Mouse (Mus musculus) embryonic facial prominence, embryonic 11.5 days (tissue): ENCODE measurements around the gene Elavl1. TPM values are rescaled to one million over a fixed set of nuclear protein-coding genes. Genes with fewer than 3 reads are reported as not detected.
A peak's percentile ranks its signal among the peaks of the same experiment; 100 is the strongest.

ENCODE experiments used
- ATAC-seq: fragments of 200-750 bp; cut with Nextera tagmentation; replicated peaks from 2 replicates; pipeline ENCODE4 v1.8.0; 2017; ENCODE audit warnings: low read depth; ENCODE audit not compliant: insufficient number of reproducible peaks, low FRiP score, low TSS enrichment
- DNase-seq: peaks from one replicate; pipeline ENCODE4 v3.0.0-alpha.2; 2015; ENCODE audit warnings: low spot score
- H3K27ac ChIP-seq: fragments of 300-500 bp; sonication (generic); replicated peaks from 2 replicates; pipeline ENCODE4 v1.5.1; 2014; ENCODE audit warnings: mild to moderate bottlenecking, low read depth, low read length, control low read depth
- H3K27me3 ChIP-seq: fragments of 300-500 bp; sonication (generic); 2 replicates; pipeline ENCODE4 v1.6.1; 2014; ENCODE audit warnings: mild to moderate bottlenecking, low read length, moderate library complexity, mixed read lengths; ENCODE audit not compliant: control insufficient read depth, insufficient read depth
- H3K36me3 ChIP-seq: fragments of 300-500 bp; sonication (generic); replicated peaks from 2 replicates; pipeline ENCODE4 v1.6.1; 2014; ENCODE audit warnings: low read depth, mild to moderate bottlenecking, low read length, moderate library complexity, mixed read lengths; ENCODE audit not compliant: control insufficient read depth, insufficient read depth
- H3K4me1 ChIP-seq: fragments of 300-500 bp; sonication (generic); 2 replicates; pipeline ENCODE4 v1.6.1; 2014; ENCODE audit warnings: low read length, mixed read lengths; ENCODE audit not compliant: control insufficient read depth, insufficient read depth
- H3K4me2 ChIP-seq: fragments of 300-500 bp; sonication (generic); 2 replicates; pipeline ENCODE4 v1.6.1; 2014; ENCODE audit warnings: low read depth, mild to moderate bottlenecking, control low read depth, low read length, moderate library complexity
- H3K4me3 ChIP-seq: fragments of 300-500 bp; sonication (generic); 2 replicates; pipeline ENCODE4 v1.5.1; 2014; ENCODE audit warnings: low read depth, low read length, control low read depth
- H3K9ac ChIP-seq: fragments of 300-500 bp; sonication (generic); replicated peaks from 2 replicates; pipeline ENCODE4 v1.6.1; 2014; ENCODE audit warnings: mild to moderate bottlenecking, control low read depth, low read length
- H3K9me3 ChIP-seq: fragments of 300-500 bp; sonication (generic); replicated peaks from 2 replicates; pipeline ENCODE4 v1.6.1; 2016; ENCODE audit warnings: mild to moderate bottlenecking, low read length, inconsistent platforms, mixed read lengths; ENCODE audit not compliant: control insufficient read depth
- WGBS: fragments of 180-500 bp; shearing (Covaris S2); extraction: QIAGEN DNeasy Blood & Tissue Kit; methylation state at CpG from one replicate; pipeline ENCODE4 v1.1.7; 2014; 5-methylcytosine and 5-hydroxymethylcytosine counted together
- polyA plus RNA-seq: library from polyadenylated mRNA; unstranded; fragments of >200 nt; fragmentation: Nextera tagmentation; extraction: Ambion mirVana; gene quantifications from 2 replicates; pipeline ENCODE4 v1.2.1, GENCODE M21; 2014

Elavl1 gene
- polyA plus RNA-seq, 1 experiment from 2014 or later: 409 TPM

GRCm38 (mm10) chr8:4305838-4306237 lies 19.4 kb downstream of the Elavl1 start:
- DNase-seq: no peak
- no peak for ATAC-seq

GRCm38 (mm10) chr8:4304124-4304547 lies 21.1 kb downstream of the Elavl1 start:
- H3K27ac ChIP-seq: no peak overlapping the region
- no peaks in the 10 kb centered on the region for H3K27me3 ChIP-seq
- H3K4me2 ChIP-seq: no peak overlapping the region
- H3K4me1 ChIP-seq: no peaks in the 10 kb centered on the region
- H3K9ac ChIP-seq: no peak overlapping the region
- no peaks in the 10 kb centered on the region for H3K9me3 ChIP-seq
- peaks cover 25% of the 10 kb centered on the region for H3K36me3 ChIP-seq
- DNase-seq (no peak), ATAC-seq (no peak)
- 74% methylated on average over 3 of the region's 3 CpGs for WGBS
- no peak overlapping the region for H3K4me3 ChIP-seq

More at GRCm38 (mm10) chr8:4305838-4306237, 19.4 kb downstream of the Elavl1 start:
- no peaks in the 10 kb centered on the region for H3K27me3 ChIP-seq
- 86% methylated on average over 2 of the region's 2 CpGs for whole genome bisulfite sequencing
- H3K27ac ChIP-seq: no peak overlapping the region
- peaks cover 22% of the 10 kb centered on the region for H3K36me3 ChIP-seq
- H3K4me2 ChIP-seq: no peak overlapping the region
- H3K4me3 ChIP-seq: no peak overlapping the region
- H3K9me3 ChIP-seq: no peaks in the 10 kb centered on the region
- no peak overlapping the region for H3K9ac ChIP-seq
- H3K4me1 ChIP-seq: no peaks in the 10 kb centered on the region

GRCm38 (mm10) chr8:4297822-4298221 lies 27.4 kb downstream of the Elavl1 start:
- Histone ChIP-seq H3K4me3 (no peak overlapping the region), H3K9me3 (no peaks in the 10 kb centered on the region), H3K9ac (no peak overlapping the region), H3K27me3 (no peaks in the 10 kb centered on the region), H3K36me3 (peaks cover 25% of the 10 kb centered on the region), H3K4me1 (no peaks in the 10 kb centered on the region), H3K27ac (no peak overlapping the region), H3K4me2 (no peak overlapping the region)
- ATAC-seq (no peak), DNase-seq (no peak)
- WGBS: 90% methylated on average over 4 of the region's 4 CpGs

GRCm38 (mm10) chr8:4292738-4293137 lies 32.5 kb downstream of the Elavl1 start:
- no peak overlapping the region for H3K9ac ChIP-seq
- H3K9me3 ChIP-seq: no peaks in the 10 kb centered on the region
- ATAC-seq: no peak
- H3K27me3 ChIP-seq: no peaks in the 10 kb centered on the region
- no peak for DNase-seq
- peaks cover 8% of the 10 kb centered on the region for H3K36me3 ChIP-seq
- no peaks in the 10 kb centered on the region for H3K4me1 ChIP-seq
- H3K27ac ChIP-seq: no peak overlapping the region
- H3K4me2 ChIP-seq: no peak overlapping the region
- WGBS: 92% methylated on average over 5 of the region's 5 CpGs
- H3K4me3 ChIP-seq: no peak overlapping the region

GRCm38 (mm10) chr8:4276111-4276465 lies 49.1 kb downstream of the Elavl1 start:
- WGBS: 28% methylated on average over 9 of the region's 9 CpGs
- ATAC-seq: no peak; the same call in 1 of the 2 replicates
- Histone ChIP-seq H3K4me1 (no peaks in the 10 kb centered on the region), H3K27me3 (no peaks in the 10 kb centered on the region), H3K4me3 (peak overlapping the region; percentile 60), H3K27ac (no peak overlapping the region), H3K4me2 (peak overlapping the region; percentile 36), H3K36me3 (no peaks in the 10 kb centered on the region), H3K9ac (peak overlapping the region; percentile 75), H3K9me3 (no peaks in the 10 kb centered on the region)
- DNase-seq: no peak

GRCm38 (mm10) chr8:4275275-4276110 lies 49.7 kb downstream of the Elavl1 start, which contains the start of gene Timm44:
Timm44 (minus strand) TSS chr8:4275913.
- Histone ChIP-seq H3K36me3 (no peaks in the 10 kb centered on the region), H3K27ac (no peak within 1 kb of the TSS), H3K9me3 (no peaks in the 10 kb centered on the region), H3K4me2 (peak within 1 kb of the TSS; percentile 56), H3K9ac (peak within 1 kb of the TSS; percentile 75), H3K4me3 (peak within 1 kb of the TSS; percentile 60), H3K27me3 (no peaks in the 10 kb centered on the region), H3K4me1 (no peaks in the 10 kb centered on the region)
- DNase-seq (peak; percentile 98), ATAC-seq (peak; percentile 92)
- WGBS: under 1% methylated on average over 39 of the region's 39 CpGs

GRCm38 (mm10) chr8:4269609-4270008 lies 55.6 kb downstream of the Elavl1 start:
- ATAC-seq (no peak), DNase-seq (no peak)
- no peak overlapping the region for H3K4me2 ChIP-seq
- 88% methylated on average over 6 of the region's 6 CpGs for WGBS
- no peaks in the 10 kb centered on the region for H3K4me1 ChIP-seq
- H3K27me3 ChIP-seq: no peaks in the 10 kb centered on the region
- H3K27ac ChIP-seq: no peak overlapping the region
- peaks cover 7% of the 10 kb centered on the region for H3K36me3 ChIP-seq
- H3K4me3 ChIP-seq: no peak overlapping the region
- no peak overlapping the region for H3K9ac ChIP-seq
- H3K9me3 ChIP-seq: no peaks in the 10 kb centered on the region

GRCm38 (mm10) chr8:4267627-4268026 lies 57.6 kb downstream of the Elavl1 start:
- Histone ChIP-seq H3K9me3 (no peaks in the 10 kb centered on the region), H3K27me3 (no peaks in the 10 kb centered on the region), H3K27ac (no peak overlapping the region), H3K4me3 (no peak overlapping the region), H3K4me1 (no peaks in the 10 kb centered on the region), H3K4me2 (no peak overlapping the region), H3K36me3 (peaks cover 7% of the 10 kb centered on the region), H3K9ac (no peak overlapping the region)
- no peak for DNase-seq
- 80% methylated on average over 15 of the region's 15 CpGs for WGBS
- peak; percentile 73; the same call in 1 of the 2 replicates for ATAC-seq
